Mouse (Mus musculus): Measurements from ENCODE around the gene Mal. TPM values are rescaled to one million over a fixed set of nuclear protein-coding genes. Genes with fewer than 3 reads are reported as not detected.
A peak's percentile ranks its signal among the peaks of the same experiment; 100 is the strongest.
"Not testable (repeated sequence)": the region's sequence is repeated elsewhere in the genome, so short reads cannot be mapped to it uniquely, and the experiment has no call there.

Gene Mal
- total RNA-seq, 2 experiments from 2014 or later = 4.1 to 25.9 TPM

DNA sequence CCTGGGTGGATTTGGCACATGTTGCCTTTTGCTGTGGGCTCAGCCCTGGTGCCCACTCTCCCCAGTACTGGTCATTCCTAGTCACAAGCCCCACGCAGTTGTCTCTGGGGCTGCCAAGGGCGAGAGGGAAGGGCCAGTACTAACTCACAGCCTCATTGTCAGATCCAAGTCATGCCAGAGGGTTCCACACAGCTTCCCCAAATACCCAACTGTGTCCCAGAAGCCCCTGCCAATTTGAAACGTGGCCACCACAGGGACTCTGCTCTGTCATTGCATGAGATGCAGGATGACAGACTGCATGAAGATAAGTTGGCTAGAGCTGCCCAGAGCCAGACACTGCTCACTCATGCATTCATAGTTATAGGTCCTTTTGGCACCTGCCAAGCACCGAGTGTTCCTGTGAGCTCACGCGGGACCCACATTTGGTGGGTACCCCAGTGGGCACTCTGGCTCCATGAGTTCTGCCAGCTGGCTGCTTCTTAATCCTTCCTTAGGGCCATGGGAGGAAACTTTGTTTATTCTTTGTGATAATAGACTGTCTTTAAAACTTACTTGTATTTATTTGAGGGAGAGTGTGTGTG lies 28.4 kb downstream of the Mal start:
- DNase-seq = no peak
- intact Hi-C loops (cut with DNase I; ENCODE audit: low total_unique reads) = no loop called here

DNA sequence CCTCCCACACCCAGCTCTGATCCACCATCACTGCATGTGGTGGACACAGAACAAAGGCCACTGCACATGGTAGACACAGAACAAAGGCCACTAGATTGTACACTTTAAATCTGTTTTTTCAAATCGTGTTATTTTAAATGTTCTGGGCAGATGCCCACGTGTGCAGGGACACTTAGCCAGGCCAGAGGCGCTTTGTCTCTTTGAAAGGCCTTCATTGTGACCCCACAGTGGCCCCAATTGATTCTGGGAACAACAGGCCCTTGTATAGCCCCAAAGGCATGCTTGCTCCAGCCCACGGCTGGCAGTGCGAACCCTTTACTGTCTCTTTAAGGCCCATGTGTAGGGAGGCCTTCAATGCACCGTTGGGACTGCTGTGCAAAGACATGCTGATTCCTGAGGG lies 29.1 kb downstream of the Mal start:
- intact Hi-C loops (cut with DNase I; ENCODE audit: low total_unique reads) = no loop called here
- DNase-seq = no peak

DNA sequence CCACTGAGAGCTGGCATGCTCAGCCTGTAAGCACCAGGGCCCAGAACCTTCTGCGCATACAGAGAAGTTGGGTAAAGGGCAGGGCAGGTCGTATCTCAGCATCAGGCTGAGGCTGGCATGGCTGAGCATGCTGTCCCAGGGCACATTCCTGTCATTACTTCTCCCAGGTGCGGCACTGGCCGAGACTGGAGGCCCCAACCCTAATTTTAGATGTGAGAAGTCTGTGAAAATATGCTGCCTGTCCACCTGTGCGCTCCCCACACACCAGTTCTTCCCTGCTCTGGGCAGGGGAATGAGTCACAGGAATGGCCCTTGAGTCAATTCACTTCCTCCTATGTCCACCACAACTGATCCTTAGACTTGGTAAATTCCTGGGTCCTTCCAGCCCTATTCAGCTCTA lies 30.8 kb downstream of the Mal start:
- intact Hi-C loops (cut with DNase I; ENCODE audit: low total_unique reads) = no loop called here
- no peak for DNase-seq

DNA sequence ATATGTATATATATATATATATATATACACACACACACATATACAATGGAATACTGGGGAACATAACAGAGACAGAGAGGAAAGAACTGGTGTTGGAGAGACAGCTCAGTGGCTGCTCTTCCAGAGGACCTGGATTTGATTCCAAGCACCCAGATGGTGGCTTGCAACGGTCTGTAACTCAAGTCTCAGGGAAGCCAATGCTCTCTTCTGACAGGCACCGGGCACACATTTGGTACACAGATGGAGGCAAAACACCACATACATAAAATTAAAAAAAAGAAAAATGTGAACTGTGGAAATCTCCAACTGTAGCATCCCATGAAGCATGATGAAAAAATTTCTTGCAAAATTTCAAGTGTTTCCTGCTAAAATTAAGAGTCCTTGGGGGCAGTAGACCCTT lies 31.7 kb downstream of the Mal start:
- no peak for DNase-seq
- intact Hi-C loops (cut with DNase I; ENCODE audit: low total_unique reads) = no loop called here

DNA sequence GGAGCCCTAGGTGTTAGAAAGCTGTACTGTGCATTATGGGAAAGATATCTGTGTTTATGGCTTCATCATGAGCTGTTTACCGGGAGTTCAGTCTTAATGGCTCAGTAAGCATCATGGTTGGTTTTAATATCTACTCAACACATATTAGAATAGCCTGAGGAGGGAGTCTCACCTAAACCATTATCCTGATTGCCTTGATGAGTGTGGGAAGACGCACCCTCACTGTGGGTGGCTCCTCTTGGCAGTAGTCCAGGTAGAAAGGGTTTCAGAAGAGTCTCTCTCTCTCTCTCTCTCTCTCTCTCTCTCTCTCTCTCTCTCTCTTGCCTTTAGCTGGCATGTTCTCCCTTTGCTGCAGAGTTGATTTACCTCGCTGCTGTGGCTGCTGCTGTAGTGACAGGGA lies 34.4 kb downstream of the Mal start:
- DNase-seq = no peak
- intact Hi-C loops (cut with DNase I; ENCODE audit: low total_unique reads) = no loop called here

DNA sequence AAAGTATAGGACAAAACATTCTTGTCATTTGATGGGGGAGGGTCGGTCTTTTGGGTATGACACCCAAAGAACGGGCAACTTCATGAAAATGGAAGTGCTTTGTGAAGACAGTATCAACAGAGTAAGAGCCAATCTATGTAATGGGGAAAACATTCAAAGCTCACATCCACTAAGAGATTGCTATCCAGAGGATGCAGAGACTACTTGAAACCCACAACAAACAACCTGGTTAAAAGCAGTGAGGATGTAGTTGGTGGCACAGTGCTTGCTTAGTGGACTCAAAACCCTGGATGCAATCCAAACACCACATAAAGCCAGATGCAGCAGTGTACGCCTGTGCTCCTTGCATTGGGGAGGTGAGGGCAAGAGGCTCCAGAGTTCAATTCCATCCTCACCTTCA lies 37.2 kb downstream of the Mal start:
- DNase-seq = no peak
- intact Hi-C loops (cut with DNase I; ENCODE audit: low total_unique reads) = loop anchor here (10.0 kb wide), 1 partner anchor 225 kb away; no protein-coding TSS in a partner anchor

DNA sequence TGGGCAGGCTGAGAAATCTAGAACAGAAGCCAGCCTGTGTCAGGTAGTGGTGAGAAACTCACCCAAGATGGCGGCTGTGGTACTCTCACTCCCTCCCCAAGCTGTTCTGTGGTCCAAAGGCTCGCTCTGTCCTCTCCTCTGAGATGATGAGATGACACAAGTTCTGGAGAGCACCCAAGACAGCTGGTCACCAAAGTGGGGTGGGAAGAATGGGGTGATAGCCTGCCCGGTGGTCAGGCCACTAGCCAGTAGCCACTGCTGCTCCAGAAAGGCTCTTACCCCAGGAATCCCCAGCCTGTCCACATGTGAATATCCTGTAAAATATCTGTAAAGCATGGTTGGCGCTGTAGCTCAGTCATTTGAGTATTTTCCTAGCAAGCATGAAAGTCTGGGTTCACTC lies 44.2 kb downstream of the Mal start:
- intact Hi-C loops (cut with DNase I; ENCODE audit: low total_unique reads) = loop anchor here (10.0 kb wide), 1 partner anchor 233 kb away; no protein-coding TSS in a partner anchor
- no peak for DNase-seq

DNA sequence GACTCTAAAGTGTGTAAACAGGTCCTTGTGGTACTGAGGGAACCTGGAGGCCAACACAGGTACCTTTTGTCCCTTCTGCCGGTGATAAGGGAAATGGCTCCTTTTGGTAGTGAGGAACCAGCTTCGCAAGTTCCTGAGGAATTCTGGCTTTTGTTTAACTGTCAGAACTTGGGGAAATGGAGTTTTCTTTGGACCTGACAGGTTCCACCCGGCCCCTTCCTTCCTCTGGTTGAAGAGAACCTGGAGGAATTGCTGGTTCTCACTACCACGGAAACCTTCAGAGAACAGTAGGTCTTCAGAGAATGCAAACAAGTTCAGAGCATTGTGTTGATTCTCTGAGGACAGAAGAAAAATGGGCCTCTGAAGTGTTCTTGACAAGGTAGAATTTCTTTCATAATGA lies 45.1 kb downstream of the Mal start:
- no peak for DNase-seq
- intact Hi-C loops (cut with DNase I; ENCODE audit: low total_unique reads) = loop anchor here (10.0 kb wide), 1 partner anchor 233 kb away; no protein-coding TSS in a partner anchor

DNA sequence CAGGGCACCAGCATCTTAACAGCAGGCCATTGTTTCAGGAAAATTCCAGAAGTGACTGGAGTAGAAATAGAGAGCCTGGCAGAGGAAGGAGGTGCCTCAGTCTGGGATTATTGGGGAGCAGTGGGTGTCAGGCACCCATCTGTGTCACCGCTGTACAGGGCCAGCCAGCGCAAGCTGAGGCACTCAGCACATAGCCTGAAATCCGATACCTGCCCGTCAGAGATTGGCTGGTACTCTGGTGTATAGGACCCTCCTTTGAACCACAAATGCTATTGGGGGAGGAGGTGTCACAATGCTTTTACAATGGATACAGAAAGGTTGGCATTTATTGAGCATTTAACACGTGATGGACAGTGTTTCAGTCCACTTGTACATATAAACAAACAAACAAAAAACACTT lies 47.5 kb downstream of the Mal start:
- DNase-seq = no peak
- intact Hi-C loops (cut with DNase I; ENCODE audit: low total_unique reads) = loop anchor here (5.0 kb wide), 1 partner anchor 58 kb away; no protein-coding TSS in a partner anchor

DNA sequence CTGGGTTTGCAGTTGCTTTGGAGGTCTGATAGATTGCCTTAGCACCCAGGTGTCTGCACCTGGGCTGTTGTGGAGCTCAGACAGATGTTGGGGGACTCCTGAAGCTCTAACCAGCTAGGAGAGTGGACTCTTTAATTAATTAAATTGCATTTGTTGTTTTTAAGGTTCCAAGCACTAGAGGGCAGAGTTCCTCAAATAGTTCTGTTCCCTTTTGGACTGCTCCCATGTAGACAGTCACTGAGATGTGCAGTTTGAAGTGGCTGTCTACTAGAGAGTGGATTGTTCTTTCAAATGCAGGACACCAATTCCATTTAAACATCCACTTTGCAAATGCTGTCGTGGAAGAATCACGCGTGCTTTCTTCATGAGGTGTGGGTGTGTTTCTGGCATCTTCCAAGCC lies 48.3 kb downstream of the Mal start:
- no peak for DNase-seq
- intact Hi-C loops (cut with DNase I; ENCODE audit: low total_unique reads) = loop anchor here (5.0 kb wide), 1 partner anchor 59 kb away; no protein-coding TSS in a partner anchor

DNA sequence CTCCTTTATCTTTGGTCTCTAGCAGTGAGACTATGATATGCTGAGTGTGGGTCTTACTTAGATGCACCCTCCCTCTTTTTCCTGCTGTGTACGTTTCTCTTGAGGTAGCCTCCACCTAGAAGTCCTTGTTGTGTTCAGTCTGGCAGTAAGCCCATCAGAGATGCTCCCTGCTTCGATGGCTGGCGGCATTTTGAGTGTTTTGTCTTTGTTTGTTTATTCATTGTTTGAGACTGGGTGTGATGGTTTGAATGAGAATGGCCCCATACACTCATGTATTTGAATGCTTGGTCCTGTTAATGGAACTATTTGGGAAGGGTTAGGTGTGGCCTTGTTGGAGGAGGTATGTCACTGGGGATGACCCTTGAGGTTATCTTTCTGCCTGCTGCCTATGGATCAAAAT lies 51.3 kb downstream of the Mal start:
- intact Hi-C loops (cut with DNase I; ENCODE audit: low total_unique reads) = loop anchor here (5.0 kb wide), 1 partner anchor 62 kb away; no protein-coding TSS in a partner anchor
- DNase-seq = no peak

DNA sequence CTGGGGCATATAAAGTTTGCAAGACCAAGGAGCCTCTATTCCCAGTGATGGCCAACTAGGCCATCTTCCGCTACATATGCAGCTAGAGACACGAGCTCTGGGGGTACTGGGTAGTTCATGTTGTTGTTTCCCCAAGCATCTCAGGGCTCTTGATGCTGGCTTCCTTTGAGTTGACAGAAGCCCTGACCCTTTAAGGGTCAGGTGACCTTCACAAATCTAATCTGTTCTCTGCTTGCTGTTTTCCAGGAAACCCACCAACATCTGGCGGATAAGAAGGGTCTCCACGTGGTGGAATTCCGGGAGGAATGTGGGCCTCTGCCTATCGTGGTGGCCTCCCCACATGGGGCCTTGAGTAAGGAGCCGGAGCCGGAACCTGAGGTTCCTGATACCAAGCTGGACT lies 53.1 kb downstream of the Mal start:
- intact Hi-C loops (cut with DNase I; ENCODE audit: low total_unique reads); DNase-seq: not testable (repeated sequence)

DNA sequence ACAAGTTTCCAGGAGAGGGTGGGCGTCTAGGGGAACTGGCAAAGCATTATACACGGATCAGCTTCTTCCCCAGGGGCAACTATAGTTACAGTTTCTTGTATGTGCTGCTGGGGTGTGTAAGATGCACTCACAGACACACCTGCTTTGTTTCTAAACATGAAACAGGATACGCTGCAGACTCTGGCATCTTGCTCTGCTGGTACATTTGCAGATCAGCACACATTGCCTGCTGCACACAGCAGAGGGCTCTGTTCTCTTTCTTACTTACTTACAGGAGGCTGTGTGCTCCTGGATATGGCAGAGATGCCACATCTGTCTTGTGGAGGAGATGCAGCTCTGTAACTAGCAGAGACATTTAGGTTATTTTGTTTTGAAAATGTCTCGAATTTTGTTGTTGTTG lies 65.7 kb downstream of the Mal start:
- no peak for DNase-seq
- intact Hi-C loops (cut with DNase I; ENCODE audit: low total_unique reads) = no loop called here

DNA sequence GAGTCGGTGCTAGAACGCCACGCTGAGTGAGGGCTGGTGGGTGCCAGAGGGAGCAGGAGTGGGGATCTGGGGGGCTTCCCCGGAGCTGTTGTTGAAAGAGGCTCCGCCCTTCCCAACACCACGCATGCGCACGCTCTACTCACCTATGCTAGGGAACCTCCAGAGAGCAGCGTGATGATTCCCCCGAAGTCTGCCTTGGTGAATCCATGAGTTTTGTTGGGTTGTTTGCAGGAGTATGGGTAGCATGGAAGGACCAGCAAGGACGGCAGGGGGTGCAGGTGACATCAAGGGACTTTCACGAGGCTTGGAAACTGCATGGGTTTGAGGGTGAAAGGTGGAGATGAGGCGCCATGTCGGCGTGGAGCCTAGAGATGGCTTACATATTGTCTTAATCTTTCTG lies 66.3 kb downstream of the Mal start:
- no peak for DNase-seq
- intact Hi-C loops (cut with DNase I; ENCODE audit: low total_unique reads) = no loop called here

DNA sequence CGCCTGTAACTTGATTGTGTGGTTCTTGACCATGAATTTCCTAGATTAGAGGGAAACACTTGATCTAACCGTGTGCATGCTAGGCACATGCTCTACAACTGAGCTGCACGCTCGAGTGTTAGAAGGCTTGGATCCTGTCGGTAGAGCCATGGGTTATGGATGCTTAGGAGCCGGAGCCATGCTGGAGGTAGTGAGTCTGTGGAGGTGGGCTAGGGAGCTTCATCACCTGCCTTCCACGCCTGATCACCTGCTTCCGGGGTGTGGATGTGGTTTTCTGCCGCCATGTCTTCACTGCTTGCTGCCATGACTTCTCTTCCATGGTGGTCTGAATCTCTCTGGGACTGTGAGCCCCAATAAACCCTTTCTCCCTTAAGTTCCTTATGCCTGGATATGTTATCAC lies 67.6 kb downstream of the Mal start:
- no peak for DNase-seq
- intact Hi-C loops (cut with DNase I; ENCODE audit: low total_unique reads) = no loop called here

DNA sequence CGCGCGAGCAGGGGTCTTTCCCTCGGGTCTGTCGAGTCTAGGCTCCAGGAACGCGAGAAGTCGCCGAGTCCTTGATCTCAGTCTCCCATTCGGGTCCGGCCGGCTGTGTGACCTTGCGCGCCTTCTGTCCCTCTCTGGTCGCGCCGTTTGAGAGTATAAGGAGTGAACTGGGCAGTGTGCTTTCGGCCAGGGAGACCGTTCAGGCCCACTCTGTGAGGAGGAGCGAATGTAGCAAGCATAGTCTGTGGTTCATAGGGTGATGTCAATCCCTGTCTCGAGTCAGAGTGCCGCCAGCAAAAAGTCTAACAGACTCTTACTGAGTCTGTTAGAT lies 69.0 kb downstream of the Mal start:
- intact Hi-C loops (cut with DNase I; ENCODE audit: low total_unique reads) = no loop called here

DNA sequence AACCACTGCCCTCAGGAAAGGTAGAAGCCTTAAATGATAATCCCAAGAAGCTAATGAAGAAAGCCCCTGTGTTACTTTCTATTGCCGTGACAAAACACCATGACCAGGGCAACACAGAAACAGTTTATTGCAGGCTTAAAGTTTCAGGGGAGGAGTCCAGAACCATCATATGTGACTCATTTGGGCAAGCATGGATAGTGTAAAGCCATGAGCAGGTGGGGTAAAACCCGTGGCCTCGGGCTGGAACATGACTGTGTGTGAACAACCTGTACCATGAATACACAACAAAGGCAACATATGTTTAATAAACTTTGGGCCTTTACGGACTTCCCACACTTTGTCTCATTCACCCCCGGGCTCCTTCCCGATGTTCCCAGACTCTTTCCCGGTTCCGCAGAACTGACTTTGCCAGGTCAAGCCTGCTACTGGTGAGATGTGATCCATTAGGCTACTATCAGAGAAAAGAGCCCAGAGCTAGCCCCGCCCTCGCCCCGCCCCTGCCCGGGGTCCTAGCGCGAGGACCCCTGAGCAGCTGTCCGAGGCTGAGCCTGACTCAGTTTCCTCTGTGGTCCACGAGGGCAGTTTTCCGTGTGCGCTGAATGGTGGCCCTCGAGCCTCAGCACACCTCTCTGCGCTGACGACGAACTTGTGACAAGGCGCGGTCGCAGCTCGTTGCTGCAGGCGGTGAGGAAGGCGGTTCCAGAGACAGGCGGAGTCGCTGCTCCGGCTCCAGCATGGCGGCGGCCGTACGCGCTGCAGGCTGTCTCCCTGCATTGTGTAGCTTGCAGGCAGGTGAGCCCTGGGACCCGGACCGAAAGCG lies 69.6 kb downstream of the Mal start, which contains the start of the genes Zfp661 and Mrps5:
TSS of gene Zfp661 (minus strand) at position 401 of the 820 bp plus-strand sequence.
TSS of gene Mrps5 (plus strand) at position 529 of the 820 bp plus-strand sequence.
- intact Hi-C loops (cut with DNase I; ENCODE audit: low total_unique reads) = no loop called here

More for the DNA sequence above, 69.0 kb downstream of the Mal start:
- no peak for DNase-seq

DNA sequence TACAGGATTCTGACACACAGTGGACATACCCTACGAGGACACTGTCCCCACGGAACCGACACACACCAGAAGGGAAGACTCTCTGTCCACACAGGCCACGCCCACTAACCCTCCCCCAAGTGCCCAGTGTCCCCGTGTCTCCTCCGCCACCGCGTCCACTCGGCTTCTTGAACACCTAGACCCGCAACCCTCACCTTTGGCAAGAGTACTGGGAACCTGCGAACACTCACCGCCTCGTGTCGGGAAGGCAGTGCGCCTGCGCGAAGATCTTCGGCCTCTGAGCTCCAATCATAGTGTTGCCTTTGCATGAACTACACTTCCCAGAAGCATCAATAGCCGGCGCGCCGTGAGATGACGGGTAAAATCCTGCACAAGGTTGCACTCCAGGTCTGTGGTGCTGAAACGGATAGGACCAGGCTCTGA lies 72.0 kb downstream of the Mal start:
- intact Hi-C loops (cut with DNase I; ENCODE audit: low total_unique reads) = no loop called here
- DNase-seq = peak; percentile 91

More for the DNA sequence above, 69.6 kb downstream of the Mal start, which contains the start of the genes Zfp661 and Mrps5:
- peak; percentile 83 for DNase-seq
